Mouse (Mus musculus): ENCODE data around the gene Tubgcp3. TPM values are rescaled to one million over a fixed set of nuclear protein-coding genes. Genes with fewer than 3 reads are reported as not detected.
"Not testable (repeated sequence)": the region's sequence is repeated elsewhere in the genome, so short reads cannot be mapped to it uniquely, and the experiment has no call there.

Tubgcp3 gene
- polyA plus RNA-seq, 1 experiment from 2014 or later, result 50.2 TPM

DNA sequence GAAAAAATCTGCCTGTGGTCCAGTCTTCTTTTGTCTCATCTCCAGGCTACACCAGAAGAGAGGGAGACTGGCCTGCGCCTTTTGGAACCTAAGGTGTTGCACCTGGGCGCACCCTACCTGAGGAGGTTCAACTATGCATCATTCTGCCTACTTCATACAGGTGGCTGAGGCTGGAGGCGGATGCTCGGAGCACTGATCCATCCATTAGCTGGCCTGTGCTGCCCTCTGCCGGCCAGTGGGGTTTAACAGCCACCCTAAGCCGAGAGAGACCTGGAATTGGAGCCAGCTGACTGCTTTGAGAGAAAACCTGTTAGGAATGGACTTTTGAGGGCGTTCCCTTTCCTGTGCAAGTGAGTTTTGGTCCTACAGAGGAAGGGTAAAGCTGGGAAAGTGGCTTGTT is 5.5 kb upstream of the Tubgcp3 start:
- DNase-seq (ENCODE audit: low spot score) (peak; percentile 90), ATAC-seq (ENCODE audit: low FRiP score) (no peak)
- Histone ChIP-seq H3K4me2 (replicated peaks; ENCODE audit: low read depth, low read length) (no peak overlapping the region), H3K9ac (ENCODE audit: low read depth, low read length) (no peak overlapping the region), H3K27me3 (ENCODE audit: control insufficient read depth, insufficient read depth, low read length) (no peaks in the 10 kb centered on the region), H3K27ac (ENCODE audit: low read depth, low read length) (no peak overlapping the region), H3K4me3 (ENCODE audit: low read depth, low read length) (no peak overlapping the region), H3K36me3 (ENCODE audit: control insufficient read depth, insufficient read depth, low read length) (no peaks in the 10 kb centered on the region), H3K9me3 (ENCODE audit: control insufficient read depth, low read length) (no peaks in the 10 kb centered on the region), H3K4me1 (replicated peaks; ENCODE audit: control insufficient read depth, insufficient read depth, low read length) (no peaks in the 10 kb centered on the region)
- 10% methylated on average over 7 of the region's 7 CpGs for WGBS

DNA sequence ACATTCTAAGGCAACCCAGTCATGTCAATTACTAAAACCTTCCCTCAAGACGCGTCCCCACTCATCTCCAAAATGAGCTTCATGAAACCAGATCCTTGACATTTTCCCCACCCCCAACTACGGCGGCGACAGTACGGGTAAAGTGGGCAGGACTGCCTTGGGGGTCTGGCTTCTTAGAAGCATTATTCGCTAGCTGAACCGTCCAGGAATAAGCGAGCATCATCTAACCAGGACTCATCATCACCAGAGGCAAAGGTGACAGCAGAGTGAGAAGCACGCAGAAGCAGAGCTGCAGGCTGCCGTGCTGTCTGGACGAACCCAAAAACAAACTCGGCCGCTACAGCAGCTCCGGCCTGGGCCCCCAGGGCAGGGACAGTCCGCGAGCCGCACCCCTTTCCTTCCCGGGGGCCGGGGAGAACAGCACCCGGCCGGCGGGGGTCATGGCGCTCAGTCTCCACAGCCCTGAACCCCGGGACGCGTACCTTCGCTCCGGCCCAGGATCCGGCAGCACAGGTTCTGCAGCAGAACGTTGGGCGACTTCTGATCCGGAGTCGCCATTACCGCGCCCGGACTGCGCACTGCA is 484 bp downstream of the Tubgcp3 start:
- no peaks in the 10 kb centered on the region for H3K9me3 ChIP-seq (ENCODE audit: control insufficient read depth, low read length)
- DNase-seq (ENCODE audit: low spot score) (no peak), ATAC-seq (ENCODE audit: low FRiP score) (peak; percentile 81)
- H3K36me3 ChIP-seq (ENCODE audit: control insufficient read depth, insufficient read depth, low read length), result no peaks in the 10 kb centered on the region
- peak overlapping the region; percentile 96 for H3K9ac ChIP-seq (ENCODE audit: low read depth, low read length)
- H3K27ac ChIP-seq (ENCODE audit: low read depth, low read length), result peak overlapping the region; percentile 72; the same call in 1 of the 2 replicates
- H3K4me2 ChIP-seq (replicated peaks; ENCODE audit: low read depth, low read length), result peak overlapping the region; percentile 84
- peak overlapping the region; percentile 96 for H3K4me3 ChIP-seq (ENCODE audit: low read depth, low read length)
- WGBS, result under 1% methylated on average over 33 of the region's 38 CpGs
- no peaks in the 10 kb centered on the region for H3K4me1 ChIP-seq (replicated peaks; ENCODE audit: control insufficient read depth, insufficient read depth, low read length)
- H3K27me3 ChIP-seq (ENCODE audit: control insufficient read depth, insufficient read depth, low read length), result no peaks in the 10 kb centered on the region

DNA sequence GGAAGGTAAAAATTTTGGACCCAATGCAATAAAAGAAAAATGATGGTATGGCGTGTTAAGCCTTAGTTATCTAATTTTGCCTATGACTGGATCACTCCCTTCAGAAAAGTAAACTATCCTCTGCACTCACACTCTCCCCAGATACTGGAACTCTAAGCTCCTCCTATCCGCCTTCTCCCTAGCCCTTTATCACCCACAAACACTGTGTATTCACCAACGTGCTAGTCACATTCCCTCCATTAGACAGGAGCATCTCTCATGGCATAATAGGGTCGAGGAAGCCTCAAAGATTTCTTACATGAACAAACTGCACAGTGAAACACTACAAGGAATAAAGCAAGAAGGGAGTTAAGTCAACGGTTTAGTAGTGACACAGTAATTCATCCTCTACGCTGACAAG is 1.1 kb downstream of the Tubgcp3 start:
- H3K9me3 ChIP-seq (ENCODE audit: control insufficient read depth, low read length), result no peaks in the 10 kb centered on the region
- ATAC-seq (ENCODE audit: low FRiP score) (no peak), DNase-seq (ENCODE audit: low spot score) (peak; percentile 5)
- 38% methylated on average over 6 of the region's 6 CpGs for WGBS
- H3K27me3 ChIP-seq (ENCODE audit: control insufficient read depth, insufficient read depth, low read length), result no peaks in the 10 kb centered on the region
- H3K4me3 ChIP-seq (ENCODE audit: low read depth, low read length), result peak overlapping the region; percentile 96
- peak overlapping the region; percentile 96; the same call in 1 of the 2 replicates for H3K9ac ChIP-seq (ENCODE audit: low read depth, low read length)
- H3K4me1 ChIP-seq (replicated peaks; ENCODE audit: control insufficient read depth, insufficient read depth, low read length), result no peaks in the 10 kb centered on the region
- no peaks in the 10 kb centered on the region for H3K36me3 ChIP-seq (ENCODE audit: control insufficient read depth, insufficient read depth, low read length)
- peak overlapping the region; percentile 84 for H3K4me2 ChIP-seq (replicated peaks; ENCODE audit: low read depth, low read length)
- H3K27ac ChIP-seq (ENCODE audit: low read depth, low read length), result no peak overlapping the region

DNA sequence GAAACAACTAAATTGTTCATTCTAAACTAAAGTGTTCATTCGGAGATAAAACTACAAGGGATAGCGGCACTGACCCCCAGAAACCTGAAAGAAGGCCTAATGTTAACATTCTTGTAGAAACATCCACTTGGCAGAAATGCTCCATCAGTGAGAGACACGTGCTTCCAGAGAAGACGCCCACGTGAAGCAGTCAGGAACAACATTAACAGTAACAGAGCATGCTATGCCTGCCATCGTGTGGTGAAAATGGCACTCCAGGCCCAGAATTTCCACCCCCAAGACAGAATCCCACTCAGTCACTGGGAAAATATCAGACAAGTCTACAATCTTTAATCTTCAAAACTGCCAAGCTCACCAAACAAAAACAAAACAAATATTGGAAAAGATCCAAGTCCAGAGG is 3.2 kb downstream of the Tubgcp3 start:
- Histone ChIP-seq H3K9ac (ENCODE audit: low read depth, low read length) (no peak overlapping the region), H3K4me3 (ENCODE audit: low read depth, low read length) (no peak overlapping the region), H3K4me1 (replicated peaks; ENCODE audit: control insufficient read depth, insufficient read depth, low read length) (no peaks in the 10 kb centered on the region), H3K36me3 (ENCODE audit: control insufficient read depth, insufficient read depth, low read length) (no peaks in the 10 kb centered on the region), H3K4me2 (replicated peaks; ENCODE audit: low read depth, low read length) (no peak overlapping the region), H3K9me3 (ENCODE audit: control insufficient read depth, low read length) (no peaks in the 10 kb centered on the region), H3K27me3 (ENCODE audit: control insufficient read depth, insufficient read depth, low read length) (no peaks in the 10 kb centered on the region), H3K27ac (ENCODE audit: low read depth, low read length) (no peak overlapping the region)
- no peak for ATAC-seq (ENCODE audit: low FRiP score)
- no peak for DNase-seq (ENCODE audit: low spot score)
- 91% methylated on average over 6 of the region's 6 CpGs for WGBS

DNA sequence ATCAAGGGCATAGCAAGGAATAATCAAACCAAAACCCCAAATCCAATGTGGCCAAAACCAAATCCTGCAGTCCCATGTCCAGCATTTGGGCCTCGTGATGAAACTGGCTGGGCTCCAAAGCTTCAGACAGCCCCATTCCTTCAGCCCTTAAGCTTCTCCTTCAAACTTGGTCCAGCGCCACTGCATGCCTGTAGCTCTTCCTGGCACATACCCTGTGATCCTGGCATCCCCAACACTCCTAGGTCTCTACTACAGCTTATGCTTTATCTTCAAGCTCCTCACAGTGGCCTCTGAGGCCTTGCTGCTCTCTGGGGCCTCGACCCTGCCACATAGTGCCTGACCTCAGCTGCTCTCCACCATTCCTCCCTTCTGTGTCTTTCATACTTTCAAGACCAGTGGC is 5.5 kb downstream of the Tubgcp3 start:
- 97% methylated on average over 3 of the region's 3 CpGs for WGBS
- H3K9ac ChIP-seq (ENCODE audit: low read depth, low read length); H3K4me3 ChIP-seq (ENCODE audit: low read depth, low read length); H3K9me3 ChIP-seq (ENCODE audit: control insufficient read depth, low read length); H3K4me2 ChIP-seq (replicated peaks; ENCODE audit: low read depth, low read length); DNase-seq (ENCODE audit: low spot score); H3K27ac ChIP-seq (ENCODE audit: low read depth, low read length); ATAC-seq (ENCODE audit: low FRiP score); H3K27me3 ChIP-seq (ENCODE audit: control insufficient read depth, insufficient read depth, low read length); H3K4me1 ChIP-seq (replicated peaks; ENCODE audit: control insufficient read depth, insufficient read depth, low read length); H3K36me3 ChIP-seq (ENCODE audit: control insufficient read depth, insufficient read depth, low read length): not testable (repeated sequence)

DNA sequence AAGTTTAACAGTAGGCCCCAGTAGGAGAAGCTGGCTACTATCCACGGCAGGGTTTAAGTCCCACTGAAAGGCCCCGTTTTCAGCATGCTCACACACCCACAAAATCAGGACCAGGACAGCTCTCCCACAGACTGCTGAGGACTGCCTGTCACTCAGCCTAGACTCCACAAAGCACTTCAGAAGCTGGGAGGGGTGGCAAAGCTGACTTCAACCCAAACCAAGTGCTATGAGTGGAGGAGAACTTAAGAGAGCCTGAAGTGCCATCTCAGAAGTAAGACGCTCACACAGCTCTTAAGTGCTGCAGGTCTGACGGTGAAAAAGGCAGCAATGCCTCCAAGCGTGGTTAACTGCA is 9.0 kb downstream of the Tubgcp3 start:
- no peak overlapping the region for H3K27ac ChIP-seq (ENCODE audit: low read depth, low read length)
- H3K4me1 ChIP-seq (replicated peaks; ENCODE audit: control insufficient read depth, insufficient read depth, low read length), result no peaks in the 10 kb centered on the region
- 0 out of 2 replicates have a peak, but pooled peaks cover 2% of the 10 kb centered on the region for H3K36me3 ChIP-seq (ENCODE audit: control insufficient read depth, insufficient read depth, low read length)
- H3K9ac ChIP-seq (ENCODE audit: low read depth, low read length), result no peak overlapping the region
- ATAC-seq (ENCODE audit: low FRiP score) (no peak), DNase-seq (ENCODE audit: low spot score) (no peak)
- H3K4me2 ChIP-seq (replicated peaks; ENCODE audit: low read depth, low read length), result no peak overlapping the region
- no peaks in the 10 kb centered on the region for H3K27me3 ChIP-seq (ENCODE audit: control insufficient read depth, insufficient read depth, low read length)
- no peaks in the 10 kb centered on the region for H3K9me3 ChIP-seq (ENCODE audit: control insufficient read depth, low read length)
- no peak overlapping the region for H3K4me3 ChIP-seq (ENCODE audit: low read depth, low read length)
- WGBS, result 91% methylated on average over 5 of the region's 5 CpGs

DNA sequence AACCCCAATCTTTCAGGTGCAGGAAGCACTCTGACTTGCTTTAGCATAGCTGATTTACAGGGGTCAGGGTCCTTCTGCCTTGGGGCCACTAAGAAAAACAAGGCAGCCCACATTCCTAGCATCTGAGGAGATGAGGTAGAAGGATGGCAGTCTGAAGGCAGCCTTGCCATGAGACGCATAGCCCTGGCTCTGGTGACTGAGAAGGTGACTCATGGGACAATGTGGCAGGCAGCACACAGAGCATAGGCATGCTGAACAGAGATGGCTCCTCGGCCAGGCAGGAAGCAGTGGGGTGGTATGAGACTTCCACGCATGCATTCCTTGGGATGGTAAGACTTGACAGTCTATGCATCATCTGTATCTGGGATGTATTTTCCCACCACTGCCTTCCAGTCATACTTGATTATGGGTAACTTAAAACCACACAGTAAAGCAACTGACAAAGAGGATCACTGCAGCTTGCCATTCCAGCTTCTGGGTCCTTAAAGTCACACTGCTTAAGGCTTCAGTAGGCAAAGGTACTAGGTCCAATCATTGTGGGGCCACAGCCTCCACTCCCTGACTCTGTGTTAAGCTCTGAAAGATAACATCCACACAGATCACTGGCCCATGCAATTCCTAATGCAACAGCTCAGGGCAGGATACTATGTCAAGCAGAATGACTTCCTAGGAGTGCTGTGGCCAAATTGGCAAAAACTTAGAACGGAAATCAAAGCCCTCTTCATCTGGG is 9.5 kb downstream of the Tubgcp3 start:
- H3K36me3 ChIP-seq (ENCODE audit: control insufficient read depth, insufficient read depth, low read length), result 0 out of 2 replicates have a peak, but pooled peaks cover 2% of the 10 kb centered on the region
- 89% methylated on average over 4 of the region's 4 CpGs for WGBS
- H3K4me2 ChIP-seq (replicated peaks; ENCODE audit: low read depth, low read length), result no peak overlapping the region

DNA sequence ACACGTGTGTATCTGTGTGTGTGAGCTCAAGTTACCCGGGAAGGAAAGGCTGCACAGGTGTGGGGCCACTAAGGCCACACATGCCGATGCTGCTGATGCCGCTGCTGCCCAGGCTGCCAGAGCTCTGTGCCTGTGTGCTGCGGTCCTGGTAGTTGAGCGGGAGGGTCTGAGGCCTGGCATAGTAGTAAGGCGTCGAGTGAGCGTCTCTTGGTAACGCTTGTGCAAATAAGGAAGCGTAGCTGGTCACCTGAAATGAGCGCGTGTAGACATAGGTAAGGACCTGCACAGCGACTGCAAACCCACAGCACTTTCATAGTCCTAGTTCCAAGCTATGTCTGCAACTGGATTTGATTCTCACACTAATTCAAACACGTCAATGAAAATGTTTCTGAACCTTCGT is 14.6 kb downstream of the Tubgcp3 start:
- H3K27ac ChIP-seq (ENCODE audit: low read depth, low read length), result no peak overlapping the region
- no peaks in the 10 kb centered on the region for H3K27me3 ChIP-seq (ENCODE audit: control insufficient read depth, insufficient read depth, low read length)
- WGBS, result 97% methylated on average over 16 of the region's 16 CpGs
- DNase-seq (ENCODE audit: low spot score) (no peak), ATAC-seq (ENCODE audit: low FRiP score) (no peak)
- H3K36me3 ChIP-seq (ENCODE audit: control insufficient read depth, insufficient read depth, low read length), result peaks cover 11% of the 10 kb centered on the region; the same call in 1 of the 2 replicates
- no peaks in the 10 kb centered on the region for H3K4me1 ChIP-seq (replicated peaks; ENCODE audit: control insufficient read depth, insufficient read depth, low read length)
- H3K4me2 ChIP-seq (replicated peaks; ENCODE audit: low read depth, low read length), result no peak overlapping the region
- no peaks in the 10 kb centered on the region for H3K9me3 ChIP-seq (ENCODE audit: control insufficient read depth, low read length)
- H3K4me3 ChIP-seq (ENCODE audit: low read depth, low read length), result no peak overlapping the region
- no peak overlapping the region for H3K9ac ChIP-seq (ENCODE audit: low read depth, low read length)

More for the DNA sequence above, 9.5 kb downstream of the Tubgcp3 start:
- H3K4me1 ChIP-seq (replicated peaks; ENCODE audit: control insufficient read depth, insufficient read depth, low read length), result no peaks in the 10 kb centered on the region
- DNase-seq (ENCODE audit: low spot score) (no peak), ATAC-seq (ENCODE audit: low FRiP score) (no peak)
- H3K4me3 ChIP-seq (ENCODE audit: low read depth, low read length), result no peak overlapping the region
- H3K27me3 ChIP-seq (ENCODE audit: control insufficient read depth, insufficient read depth, low read length), result no peaks in the 10 kb centered on the region
- no peak overlapping the region for H3K27ac ChIP-seq (ENCODE audit: low read depth, low read length)
- no peak overlapping the region for H3K9ac ChIP-seq (ENCODE audit: low read depth, low read length)
- H3K9me3 ChIP-seq (ENCODE audit: control insufficient read depth, low read length), result no peaks in the 10 kb centered on the region

DNA sequence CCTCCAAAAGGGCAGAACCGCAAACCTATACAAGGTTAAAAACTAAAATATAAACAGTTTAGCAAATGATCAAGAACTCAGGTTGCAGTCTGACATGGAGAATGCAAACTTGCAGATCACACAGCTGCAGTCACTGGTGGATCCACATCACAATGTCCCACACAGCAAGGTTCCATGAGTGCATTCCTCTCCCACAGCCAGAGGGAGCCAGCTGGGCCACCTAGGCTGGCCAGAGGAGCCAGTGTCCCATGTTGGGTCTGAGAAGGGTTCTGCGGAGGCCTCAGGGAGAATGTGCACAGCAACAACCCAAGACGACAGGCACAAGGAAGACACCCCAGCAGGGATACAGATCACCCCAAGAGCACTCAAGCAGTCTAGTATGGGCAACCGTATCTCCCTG is 20.8 kb downstream of the Tubgcp3 start:
- WGBS, result 87% methylated on average over 4 of the region's 4 CpGs
- no peak overlapping the region for H3K27ac ChIP-seq (ENCODE audit: low read depth, low read length)
- no peak overlapping the region for H3K4me2 ChIP-seq (replicated peaks; ENCODE audit: low read depth, low read length)
- H3K27me3 ChIP-seq (ENCODE audit: control insufficient read depth, insufficient read depth, low read length), result no peaks in the 10 kb centered on the region
- ATAC-seq (ENCODE audit: low FRiP score) (no peak), DNase-seq (ENCODE audit: low spot score) (no peak)
- no peak overlapping the region for H3K9ac ChIP-seq (ENCODE audit: low read depth, low read length)
- H3K9me3 ChIP-seq (ENCODE audit: control insufficient read depth, low read length), result no peaks in the 10 kb centered on the region
- no peaks in the 10 kb centered on the region for H3K4me1 ChIP-seq (replicated peaks; ENCODE audit: control insufficient read depth, insufficient read depth, low read length)
- peaks cover 11% of the 10 kb centered on the region; the same call in 1 of the 2 replicates for H3K36me3 ChIP-seq (ENCODE audit: control insufficient read depth, insufficient read depth, low read length)
- no peak overlapping the region for H3K4me3 ChIP-seq (ENCODE audit: low read depth, low read length)

Data from hindbrain, embryonic 11.5 days (tissue).